Mouse (Mus musculus): ENCODE results near the gene Exog. TPM values are rescaled to one million over a fixed set of nuclear protein-coding genes. Genes with fewer than 3 reads are reported as not detected.
A peak's percentile ranks its signal among the peaks of the same experiment; 100 is the strongest.

Exog gene
- total RNA-seq, 2 experiments from 2014 or later: 2.1 to 5.9 TPM

DNA sequence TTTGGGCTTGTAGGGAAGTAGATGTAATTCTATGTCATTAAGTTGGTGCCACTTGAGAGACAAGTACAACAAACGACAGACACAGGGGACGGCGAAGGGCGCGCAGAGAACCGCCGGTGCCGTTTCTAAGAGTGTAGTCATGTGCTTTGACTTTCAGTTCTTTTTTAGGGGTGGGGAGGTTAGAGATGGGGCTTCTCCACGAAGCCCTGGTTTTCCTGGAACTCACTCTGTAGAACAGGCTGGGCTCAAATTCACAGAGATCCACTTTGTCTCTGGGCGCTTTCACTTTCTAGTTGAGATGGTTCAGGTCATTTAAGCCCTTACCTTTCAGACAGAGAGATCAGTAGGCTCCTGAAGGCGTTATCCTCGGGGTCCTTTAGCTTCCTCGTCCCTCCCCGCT is 11.2 kb downstream of the Exog start:
- ATAC-seq (ENCODE audit: poor library complexity, severe bottlenecking): no peak

DNA sequence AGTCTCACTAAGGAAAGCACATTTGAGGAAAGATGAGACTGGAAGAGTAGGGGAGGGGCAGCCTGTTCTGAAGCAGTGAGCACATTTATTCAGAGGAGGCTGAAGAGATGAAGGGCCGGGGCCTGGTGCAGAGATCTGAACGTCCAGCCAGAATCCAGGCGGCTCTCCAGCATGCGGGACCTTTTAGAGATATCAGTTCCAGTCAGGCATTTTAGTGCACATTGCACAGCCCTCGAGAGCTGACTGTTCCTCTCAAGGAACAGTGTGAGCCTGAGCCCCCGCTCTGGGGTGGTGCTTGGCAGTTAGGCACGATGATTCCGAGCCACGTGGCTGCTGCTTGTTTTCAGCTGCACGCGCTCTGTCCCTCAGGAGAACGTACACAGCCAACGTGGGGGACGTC is 12.4 kb downstream of the Exog start:
- no peak for ATAC-seq (ENCODE audit: poor library complexity, severe bottlenecking)

DNA sequence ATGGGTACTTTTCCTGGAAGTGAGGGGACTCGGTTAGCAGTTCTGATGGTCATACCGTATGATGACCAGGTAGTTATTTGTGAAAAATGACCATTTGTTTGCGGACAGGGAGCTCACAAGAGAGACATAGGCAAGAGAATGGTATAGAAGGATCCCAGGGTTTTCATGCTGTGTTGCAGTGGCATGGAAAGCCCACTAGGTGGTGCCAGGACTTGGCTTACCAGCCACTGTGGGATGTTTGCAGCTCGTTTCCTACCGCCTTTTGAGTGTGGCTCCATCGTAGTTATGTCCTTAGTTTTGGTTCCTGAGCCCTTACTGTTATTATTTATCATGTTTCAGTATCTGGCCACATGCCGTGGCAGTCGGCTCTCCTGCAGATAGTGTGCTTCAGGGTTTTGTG is 15.7 kb downstream of the Exog start:
- ATAC-seq (ENCODE audit: poor library complexity, severe bottlenecking): peak; percentile 86

DNA sequence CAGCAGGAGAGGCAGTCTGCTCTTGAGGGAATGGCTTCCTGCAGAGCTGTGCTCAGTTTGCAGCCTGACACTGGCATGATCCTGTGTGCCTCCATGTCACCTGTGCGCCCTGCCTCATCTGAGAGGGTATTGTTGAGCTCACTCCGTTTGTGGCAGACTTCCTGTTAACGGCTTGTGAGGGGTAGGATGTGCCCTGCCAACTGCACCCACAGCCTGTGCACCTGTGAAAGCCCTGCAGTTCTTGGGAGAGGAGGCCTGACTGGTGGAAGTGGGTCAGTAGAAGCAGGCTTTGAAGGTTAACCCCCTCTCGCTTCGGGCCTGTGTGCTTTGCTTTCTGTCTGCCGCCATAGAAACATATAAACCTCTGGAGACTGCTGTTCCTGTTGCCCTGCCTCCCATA is 20.3 kb downstream of the Exog start:
- ATAC-seq (ENCODE audit: poor library complexity, severe bottlenecking): no peak

DNA sequence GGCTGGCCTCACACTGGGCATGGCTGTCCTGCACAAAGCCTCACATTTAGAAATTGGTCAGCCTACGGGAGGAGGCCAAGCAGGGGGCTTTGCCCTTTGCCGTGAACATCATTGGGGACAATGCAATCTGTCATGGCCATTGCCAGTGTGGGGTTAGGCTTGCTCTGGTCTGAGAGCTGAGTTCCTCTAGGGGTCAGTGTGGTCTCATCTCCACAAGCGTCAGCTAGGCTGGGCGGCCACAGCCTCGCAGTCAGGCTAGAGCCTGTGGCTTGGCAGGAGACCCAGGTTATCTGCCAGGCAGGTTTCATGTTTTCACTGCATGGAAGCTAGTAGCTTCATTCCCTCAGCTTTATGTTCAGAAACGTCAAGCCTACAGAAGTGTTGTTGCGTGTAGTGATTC is 20.9 kb downstream of the Exog start:
- no peak for ATAC-seq (ENCODE audit: poor library complexity, severe bottlenecking)

DNA sequence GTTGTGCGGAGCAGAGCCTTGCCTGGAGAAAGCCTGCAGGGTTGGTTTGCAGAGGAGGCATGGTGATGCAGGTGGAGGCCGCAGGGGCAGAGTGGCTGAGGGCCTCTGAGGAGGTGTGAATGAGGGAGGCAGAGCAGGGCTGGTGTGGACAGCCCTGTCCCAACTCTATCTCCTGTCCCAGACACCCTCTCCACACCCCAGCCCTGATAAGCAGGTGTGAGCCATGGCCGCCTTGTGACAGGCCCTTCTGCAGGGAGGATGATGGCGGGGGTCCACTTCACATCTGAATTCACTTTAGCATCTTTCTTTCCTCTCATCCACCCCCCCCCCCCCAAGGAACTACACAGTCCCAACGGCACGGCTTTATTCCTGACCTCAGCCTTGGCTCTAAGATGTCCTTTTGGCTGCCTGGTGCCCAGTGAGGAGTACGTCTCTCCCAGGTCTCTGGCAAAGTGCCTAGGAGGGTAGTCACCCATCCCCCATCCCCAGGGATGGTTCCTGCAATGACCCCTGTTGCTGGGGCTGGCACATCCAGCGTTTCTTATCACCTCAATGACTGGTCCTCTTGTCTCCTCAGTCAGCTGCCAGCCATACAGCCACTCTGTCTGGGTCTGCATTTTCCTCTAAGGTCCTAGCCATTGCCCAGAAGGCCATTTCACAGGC is 25.1 kb downstream of the Exog start:
- peak; percentile 54; the same call in 1 of the 2 replicates for ATAC-seq (ENCODE audit: poor library complexity, severe bottlenecking)

DNA sequence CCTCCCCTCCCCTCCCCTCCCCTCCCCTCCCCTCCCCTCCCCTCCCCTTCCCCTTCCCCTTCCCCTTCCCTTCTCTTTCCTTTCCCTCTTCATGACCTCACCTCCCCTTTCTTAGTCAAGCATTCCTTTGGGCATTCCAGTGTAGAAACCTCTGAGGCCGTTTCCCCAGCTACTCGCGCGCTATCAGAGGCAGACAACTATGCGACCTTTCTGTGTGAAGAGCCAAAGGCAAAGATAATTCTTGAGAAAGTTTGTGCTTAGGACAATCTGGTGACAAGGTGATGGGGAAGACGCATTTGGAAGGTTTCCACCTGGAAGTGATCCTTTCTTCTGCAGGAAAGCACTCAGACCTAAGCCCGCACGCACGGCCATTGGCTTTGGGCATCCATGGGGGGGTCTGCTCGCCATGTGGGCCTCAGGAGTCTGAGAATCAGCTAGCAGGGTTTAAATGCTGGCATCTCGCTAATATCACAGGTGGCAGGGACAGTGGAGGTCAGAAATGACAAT is 27.7 kb downstream of the Exog start:
- no peak for ATAC-seq (ENCODE audit: poor library complexity, severe bottlenecking)

DNA sequence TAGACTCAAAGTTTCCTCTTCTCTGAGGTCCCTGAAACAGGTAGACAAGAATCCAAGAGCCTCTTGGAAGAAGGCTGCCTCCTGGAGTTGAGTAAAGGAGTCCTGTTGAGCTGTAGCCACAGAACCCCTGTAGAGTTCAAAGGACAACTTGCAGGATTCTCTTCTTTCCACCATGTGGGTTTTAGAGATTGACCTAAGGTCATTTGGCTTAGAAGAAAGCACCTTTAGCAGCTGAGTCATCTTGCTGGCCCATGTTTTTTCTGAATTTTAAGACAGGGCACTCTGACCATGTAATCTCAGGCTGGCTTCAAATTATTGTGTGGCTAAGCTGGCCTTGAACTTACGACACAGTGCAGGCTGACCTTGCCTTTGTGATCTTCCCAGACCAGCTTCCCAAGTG is 28.3 kb downstream of the Exog start:
- ATAC-seq (ENCODE audit: poor library complexity, severe bottlenecking): no peak

DNA sequence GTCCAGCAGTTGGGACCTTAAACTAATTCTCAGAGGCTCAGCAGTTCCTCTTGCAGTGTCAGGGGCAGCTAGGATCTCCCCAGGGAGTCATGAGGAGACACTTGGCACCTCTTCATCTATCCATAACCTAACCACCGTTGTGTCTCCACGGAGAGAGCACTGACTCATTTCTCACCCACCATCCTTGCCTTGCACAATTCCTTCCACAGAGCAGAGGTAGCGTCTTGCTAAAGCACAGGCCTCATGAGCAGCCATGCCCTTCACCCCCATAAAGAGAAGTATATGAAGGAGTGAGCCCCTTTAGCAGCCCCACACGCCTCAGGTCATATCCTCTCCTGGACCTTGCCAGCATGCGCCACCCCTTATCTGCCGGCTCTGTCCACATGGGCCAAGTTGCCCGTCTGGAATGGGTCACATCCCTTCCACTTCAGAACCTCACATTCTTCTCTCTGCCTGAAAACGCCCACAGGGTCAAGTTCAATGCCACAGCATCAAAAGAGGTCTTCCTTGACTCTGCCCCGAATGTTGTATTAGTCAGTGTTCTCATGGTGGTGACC is 28.9 kb downstream of the Exog start:
- no peak for ATAC-seq (ENCODE audit: poor library complexity, severe bottlenecking)

DNA sequence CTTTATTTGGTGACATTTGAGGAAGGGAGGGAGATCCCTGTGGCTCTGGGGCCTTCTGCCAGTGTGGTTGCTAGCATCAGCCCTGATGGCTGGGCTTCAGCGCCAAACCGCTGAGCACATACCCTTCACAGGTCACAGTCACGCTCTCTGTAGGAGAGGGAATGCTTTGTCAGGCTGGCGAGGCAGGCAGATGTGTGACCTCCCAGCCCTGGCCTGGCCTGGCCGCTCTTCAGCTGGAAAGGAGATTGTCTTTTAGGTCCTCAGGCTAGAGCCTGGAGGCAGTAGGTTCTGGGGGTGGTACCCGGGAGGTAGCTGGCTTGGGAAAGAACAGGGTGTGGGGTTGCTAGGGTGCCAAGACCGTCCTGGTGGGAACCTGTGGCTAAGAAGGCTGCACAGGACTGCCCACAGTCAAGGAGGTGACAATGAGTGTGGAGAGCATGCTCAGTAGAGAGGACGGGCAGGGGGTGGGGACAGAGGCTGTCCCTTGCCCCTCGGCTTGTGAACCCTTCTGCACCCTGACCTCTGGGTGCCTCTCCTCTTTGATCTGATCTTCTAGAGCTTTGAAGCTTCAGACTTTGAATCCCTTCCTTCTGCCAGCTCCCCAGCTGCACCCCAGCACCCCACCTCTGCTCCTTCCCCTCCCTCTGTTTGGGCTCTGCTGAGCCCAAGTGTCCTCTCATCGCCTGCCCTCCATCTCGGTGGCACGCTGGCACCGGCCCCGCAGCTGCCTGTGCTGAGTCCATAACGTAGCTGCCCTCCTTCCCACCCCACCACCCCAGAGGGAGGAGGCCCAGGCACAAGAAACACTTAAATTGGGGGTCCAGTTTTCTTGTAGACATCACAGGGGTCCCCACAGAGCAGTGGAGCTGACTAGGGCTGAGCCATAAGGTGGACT is 30.2 kb downstream of the Exog start:
- ATAC-seq (ENCODE audit: poor library complexity, severe bottlenecking): no peak

DNA sequence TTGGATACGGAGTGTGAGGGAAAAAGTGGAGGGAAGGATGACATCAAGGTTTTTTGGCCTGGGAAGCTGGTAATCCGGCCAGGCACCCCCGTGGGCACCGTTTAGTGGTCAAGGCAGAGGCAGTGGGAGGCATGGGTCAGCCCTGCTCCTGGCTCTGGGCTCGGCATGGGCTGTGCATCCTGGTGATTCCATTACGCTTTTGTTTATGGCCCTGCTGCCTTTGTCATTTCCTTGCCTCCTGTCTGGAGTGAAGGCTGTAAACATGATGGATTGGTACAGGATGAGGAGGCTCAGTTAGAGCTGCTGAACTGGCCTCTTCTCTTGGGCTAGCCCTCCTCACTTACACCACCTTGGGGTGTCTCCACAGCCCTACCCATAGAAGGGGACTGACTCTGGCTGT is 33.0 kb downstream of the Exog start:
- no peak for ATAC-seq (ENCODE audit: poor library complexity, severe bottlenecking)

DNA sequence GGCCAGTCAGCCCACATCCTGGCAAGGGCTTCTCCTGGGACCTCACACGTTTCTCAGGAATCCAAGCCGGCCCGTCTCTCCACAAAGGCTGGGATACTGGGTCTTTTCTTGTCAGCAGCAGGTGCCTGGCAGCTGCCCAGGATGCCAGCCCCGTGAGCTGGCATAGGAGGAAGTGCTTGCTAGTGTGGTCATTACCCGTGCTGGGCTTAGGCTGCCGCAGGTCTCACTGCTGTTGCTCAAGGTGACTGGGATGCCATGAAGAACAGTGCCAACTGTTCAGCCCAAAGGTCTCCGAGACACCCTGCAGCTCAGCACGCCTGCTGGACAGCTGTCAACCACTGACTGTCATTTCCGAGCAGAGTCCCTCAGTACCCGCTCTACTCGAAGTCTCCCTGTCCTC is 33.6 kb downstream of the Exog start:
- no peak for ATAC-seq (ENCODE audit: poor library complexity, severe bottlenecking)

DNA sequence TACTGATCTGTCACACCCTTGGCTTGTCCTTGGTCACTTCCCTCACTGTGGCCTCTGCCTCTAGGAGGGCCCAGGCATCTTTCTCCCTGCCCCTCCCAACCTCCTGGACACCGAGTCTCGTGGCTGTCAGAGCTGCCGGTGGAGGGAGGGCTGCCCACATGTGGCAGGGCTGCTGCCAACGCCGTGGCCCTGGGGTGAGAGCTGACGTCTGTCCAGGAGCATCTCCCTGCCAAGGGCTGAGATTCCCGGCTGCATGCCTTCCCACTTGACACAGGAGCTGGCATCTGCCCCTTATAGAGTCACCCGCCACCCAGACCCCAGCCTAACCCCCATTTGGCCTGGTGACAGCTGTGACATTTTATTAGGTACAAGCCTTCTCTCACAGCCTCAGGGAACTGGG is 34.6 kb downstream of the Exog start:
- no peak for ATAC-seq (ENCODE audit: poor library complexity, severe bottlenecking)

DNA sequence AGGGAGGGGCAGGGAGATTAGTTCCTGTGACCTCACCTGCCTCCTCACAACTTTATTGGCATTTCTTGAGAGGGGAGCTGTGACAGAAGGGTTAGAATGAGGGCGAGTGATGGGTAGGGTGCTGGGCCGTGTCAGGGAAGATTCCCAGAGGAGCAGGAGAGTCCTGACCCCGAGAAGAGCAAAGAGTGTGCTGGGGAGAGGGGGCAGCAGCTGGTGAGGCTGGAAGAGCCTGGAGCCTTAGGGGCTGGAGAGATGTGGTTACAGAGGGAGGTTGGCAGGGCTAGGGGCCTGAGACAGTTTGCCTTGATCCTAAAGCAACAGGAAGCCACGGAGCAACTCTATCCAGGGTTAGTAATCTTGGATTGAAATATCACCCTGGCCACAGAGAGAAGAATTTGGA is 36.9 kb downstream of the Exog start:
- no peak for ATAC-seq (ENCODE audit: poor library complexity, severe bottlenecking)

DNA sequence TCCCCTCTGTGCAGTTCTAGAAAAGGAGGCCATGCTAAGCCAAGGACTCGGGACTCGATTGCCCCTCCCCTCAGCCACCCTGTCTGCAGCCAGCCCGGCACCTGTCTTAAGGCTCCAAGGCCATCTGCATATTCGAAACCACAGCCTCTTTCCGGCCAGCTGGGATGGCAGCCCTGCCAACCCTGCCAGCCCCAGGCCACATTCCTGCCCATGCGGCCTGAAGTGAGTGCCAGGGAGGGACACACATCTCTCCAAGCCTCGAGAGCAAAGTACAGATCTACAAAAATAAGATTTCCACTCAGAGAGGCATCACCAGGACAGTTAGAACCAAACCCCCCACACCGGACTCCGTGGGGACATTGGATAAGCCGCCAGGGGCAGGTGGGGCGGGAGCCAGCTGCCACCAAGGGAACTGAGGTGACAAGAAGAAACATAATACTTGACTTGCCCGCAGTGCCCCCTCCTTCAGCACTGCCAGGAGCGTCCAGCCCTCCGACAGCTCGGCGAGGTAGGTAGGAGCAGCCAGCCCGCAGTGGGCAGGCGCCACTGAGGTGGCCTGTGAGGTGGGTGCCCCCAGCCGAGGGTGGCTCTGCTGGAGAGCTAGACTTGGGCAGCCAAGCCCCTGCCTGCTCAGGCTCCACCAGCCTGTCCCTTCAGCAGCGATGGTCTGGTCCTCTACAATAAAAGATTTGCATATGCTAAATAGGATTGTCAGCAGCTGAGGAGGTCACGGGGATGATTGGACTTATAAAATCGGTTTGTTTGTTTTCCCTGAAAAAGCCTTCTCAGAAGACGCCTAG is 39.0 kb downstream of the Exog start:
- no peak for ATAC-seq (ENCODE audit: poor library complexity, severe bottlenecking)

DNA sequence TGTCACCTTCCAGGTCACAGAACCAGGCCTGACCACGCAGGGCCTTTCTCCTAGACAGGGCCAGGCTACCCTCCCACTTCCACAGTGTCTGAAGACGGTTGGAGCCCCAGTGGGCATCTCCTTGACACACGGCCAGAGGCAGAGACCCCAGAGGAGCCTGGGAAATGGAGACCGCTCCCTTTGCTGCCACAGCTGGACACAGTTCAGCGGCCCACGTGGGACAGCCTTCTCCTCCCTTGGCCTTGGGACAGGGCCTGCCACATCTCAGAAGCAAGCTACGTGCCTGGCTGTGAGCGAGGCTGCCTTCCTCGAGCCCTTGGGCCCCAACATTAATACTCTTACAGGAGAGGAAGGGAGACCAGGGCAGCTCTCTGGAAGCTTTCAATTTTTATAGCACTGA is 39.7 kb downstream of the Exog start:
- no peak for ATAC-seq (ENCODE audit: poor library complexity, severe bottlenecking)

DNA sequence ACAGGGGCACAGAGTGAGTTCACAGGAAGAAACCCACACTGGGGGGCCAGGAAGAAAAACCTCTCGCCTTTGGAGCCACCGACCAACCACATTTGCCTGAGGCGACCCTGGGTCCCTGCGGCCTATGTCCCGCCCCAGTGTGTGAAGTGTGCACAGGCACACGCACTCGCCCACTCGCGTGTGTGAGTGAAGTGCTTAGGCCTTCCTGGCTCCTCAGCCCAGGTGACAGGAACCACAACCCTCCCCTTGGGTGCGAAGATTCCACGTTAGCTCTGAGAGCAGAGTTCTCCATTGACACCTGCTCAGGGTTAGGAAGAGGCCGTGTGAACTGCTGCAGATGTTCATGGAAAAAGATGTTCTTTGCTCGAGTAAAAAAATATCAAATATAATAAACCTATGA is 40.1 kb downstream of the Exog start:
- ATAC-seq (ENCODE audit: poor library complexity, severe bottlenecking): no peak

DNA sequence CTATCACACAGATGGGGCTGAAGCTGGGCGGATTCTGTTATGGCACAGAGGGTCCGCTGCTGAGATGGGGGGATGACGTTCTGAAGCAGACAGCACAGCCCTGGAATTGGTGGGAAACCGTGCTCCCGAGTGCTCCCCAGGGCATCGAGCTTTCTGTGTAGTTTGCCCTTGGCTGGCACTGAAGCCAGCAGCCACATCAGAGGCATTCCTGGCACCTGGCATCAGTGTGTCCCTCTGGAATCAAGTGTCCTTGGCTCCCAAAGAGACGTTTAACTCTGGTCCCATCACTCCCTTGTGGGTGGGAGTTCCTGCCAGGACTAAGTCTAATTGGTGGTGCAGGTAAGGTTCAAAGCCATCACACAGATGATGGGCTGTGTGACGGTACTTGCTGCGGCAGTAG is 51.6 kb downstream of the Exog start:
- no peak for ATAC-seq (ENCODE audit: poor library complexity, severe bottlenecking)

DNA sequence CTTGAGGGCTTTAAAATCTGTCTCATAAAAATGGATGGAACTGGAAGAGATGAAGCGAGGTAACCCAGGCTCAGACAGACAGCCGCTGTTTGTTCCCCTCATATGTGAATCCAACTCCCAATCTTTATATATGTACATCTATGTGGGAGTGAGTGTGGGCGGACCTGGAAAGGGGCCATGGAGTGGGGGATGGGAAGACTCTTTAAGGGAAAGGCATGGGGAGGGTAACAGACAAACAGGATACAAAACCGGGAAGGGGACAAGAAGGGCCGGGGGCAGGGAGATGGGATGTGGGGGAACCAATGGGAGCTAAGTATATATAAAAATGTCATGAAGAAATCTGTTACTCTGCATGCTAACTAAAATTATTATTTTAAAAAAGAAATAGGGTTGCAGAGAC is 52.2 kb downstream of the Exog start:
- ATAC-seq (ENCODE audit: poor library complexity, severe bottlenecking): no peak

DNA sequence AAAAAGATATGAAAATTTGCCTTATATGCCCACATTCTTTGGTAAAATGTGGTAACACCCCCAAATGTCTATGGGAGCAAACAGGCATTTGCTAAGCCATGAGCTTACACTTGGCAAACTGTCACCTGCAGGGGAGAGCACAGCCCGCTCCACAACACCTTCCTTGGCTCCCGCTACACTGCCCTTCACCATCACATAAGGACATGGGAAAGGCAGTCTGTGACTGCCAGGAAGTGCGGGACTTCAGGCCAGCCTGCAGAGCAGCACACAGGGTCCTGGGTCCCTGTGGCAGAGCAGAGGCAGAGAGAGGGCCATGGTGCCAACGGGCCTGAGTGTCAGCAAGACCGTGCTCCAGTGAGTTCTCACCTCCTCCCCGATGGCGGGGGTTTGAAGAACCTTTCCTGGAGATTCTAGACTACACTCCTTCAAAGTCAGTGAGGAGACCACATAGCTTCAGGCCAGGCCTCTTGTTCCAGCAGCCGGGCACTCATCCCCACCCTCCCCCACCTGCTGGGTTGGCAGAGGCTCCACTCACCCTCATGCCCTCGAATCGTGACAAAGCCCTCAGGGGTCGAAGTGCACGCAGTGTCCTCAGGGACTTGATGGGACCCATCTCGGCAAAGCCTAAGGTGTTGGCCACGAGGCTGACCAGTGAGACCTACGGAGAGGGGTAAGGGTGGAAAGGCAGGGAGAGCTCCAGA is 53.0 kb downstream of the Exog start:
- ATAC-seq (ENCODE audit: poor library complexity, severe bottlenecking): no peak

DNA sequence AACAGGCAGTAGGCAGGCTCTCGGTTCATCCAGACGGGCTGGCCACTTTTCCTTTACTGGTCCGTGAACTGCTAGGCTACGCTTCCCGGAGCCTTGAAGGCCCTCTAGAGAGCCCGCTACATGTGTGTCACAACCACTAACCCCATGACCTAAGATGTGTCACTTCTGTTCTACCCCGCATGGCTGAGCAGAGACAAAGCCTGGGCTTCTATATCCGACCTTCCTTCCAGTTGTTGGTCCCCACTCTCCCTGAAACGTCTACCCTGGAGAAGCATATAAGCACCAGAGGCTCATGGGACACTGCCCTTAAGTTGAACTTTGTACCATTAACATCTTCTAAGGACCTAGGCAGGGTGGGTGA is 53.5 kb downstream of the Exog start:
- ATAC-seq (ENCODE audit: poor library complexity, severe bottlenecking): no peak

All from megakaryocyte, adult 5-6 weeks (primary cell).